Mouse (Mus musculus) olfactory bulb, adult 2 months (tissue): ENCODE results near the gene Rsrc1. TPM values are rescaled to one million over a fixed set of nuclear protein-coding genes. Genes with fewer than 3 reads are reported as not detected.

Experiments used
- H3K27ac ChIP-seq: fragments of 200-500 bp; 2 replicates; pipeline ENCODE4 v1.5.1; 2012; ENCODE audit warnings: low read depth, low read length; ENCODE audit not compliant: insufficient read depth
- H3K4me1 ChIP-seq: fragments of 200-500 bp; 2 replicates; pipeline ENCODE4 v1.6.1; 2012; ENCODE audit warnings: low read length; ENCODE audit not compliant: control insufficient read depth, insufficient read depth
- H3K4me3 ChIP-seq: fragments of 200-500 bp; 2 replicates; pipeline ENCODE4 v1.5.1; 2012; ENCODE audit warnings: mild to moderate bottlenecking, low read depth, low read length, moderate library complexity; ENCODE audit not compliant: insufficient read depth
- CTCF ChIP-seq: fragments of 200-500 bp; IDR thresholded peaks from 2 replicates; pipeline ENCODE4 v1.5.1; 2012; ENCODE audit warnings: low read depth, mild to moderate bottlenecking, low read length, moderate library complexity; ENCODE audit not compliant: insufficient read depth
- POLR2A ChIP-seq: fragments of 200-500 bp; IDR thresholded peaks from 2 replicates; pipeline ENCODE4 v1.6.1; 2012; ENCODE audit warnings: mild to moderate bottlenecking, low read depth, low read length, moderate library complexity; ENCODE audit not compliant: insufficient read depth
- WGBS: fragments of 180-500 bp; shearing (Covaris S2); methylation state at CpG from one replicate; pipeline ENCODE4 v1.1.7; 2018; 5-methylcytosine and 5-hydroxymethylcytosine counted together
- polyA plus RNA-seq: library from polyadenylated mRNA; stranded (reverse); fragments of >200 nt; gene quantifications from 2 replicates; pipeline ENCODE4 v1.2.4, GENCODE M21; 2012; ENCODE audit warnings: low replicate concordance; ENCODE audit not compliant: missing spikeins, insufficient read depth, insufficient read length

Gene Rsrc1
- polyA plus RNA-seq = not detected in 2 replicates

DNA sequence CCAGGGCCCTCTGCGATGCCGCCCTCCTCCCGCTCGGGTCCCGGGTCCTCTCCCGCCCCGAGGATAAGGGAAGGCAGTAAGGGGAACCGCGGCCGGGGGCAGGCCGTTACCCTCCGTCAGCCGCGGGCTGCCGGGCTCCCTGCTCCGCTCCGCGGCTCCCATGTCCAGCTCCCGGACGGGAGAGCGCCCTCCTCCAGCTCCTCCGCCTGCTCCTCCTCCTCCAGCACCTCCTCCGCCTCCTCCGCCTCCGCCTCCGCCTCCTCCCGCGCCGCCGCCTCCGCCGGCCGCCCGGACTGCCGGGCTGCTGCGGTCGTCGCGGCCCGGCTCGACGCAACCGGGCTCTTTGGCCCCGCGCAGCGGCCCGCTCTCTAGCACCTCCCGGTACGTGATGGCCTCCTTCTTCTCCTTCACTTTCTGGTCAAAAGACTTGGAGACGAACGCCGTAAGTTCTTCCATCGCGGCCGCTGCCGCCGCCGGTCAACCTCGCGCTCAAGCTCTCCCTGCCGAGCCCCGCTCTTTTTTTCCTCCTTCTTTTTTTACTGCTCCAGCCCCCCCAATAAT, at the start of gene Rsrc1:
Rsrc1 (plus strand) TSS at position 290 of the 561 bp plus-strand sequence.
- TF ChIP-seq CTCF (no peak), POLR2A (no peak)
- WGBS = 1% methylated on average over 58 of the region's 62 CpGs
- peaks cover 8% of the 10 kb centered on the region for H3K4me1 ChIP-seq
- no peak within 1 kb of the TSS for H3K27ac ChIP-seq
- peak within 1 kb of the TSS; percentile 16 for H3K4me3 ChIP-seq

DNA sequence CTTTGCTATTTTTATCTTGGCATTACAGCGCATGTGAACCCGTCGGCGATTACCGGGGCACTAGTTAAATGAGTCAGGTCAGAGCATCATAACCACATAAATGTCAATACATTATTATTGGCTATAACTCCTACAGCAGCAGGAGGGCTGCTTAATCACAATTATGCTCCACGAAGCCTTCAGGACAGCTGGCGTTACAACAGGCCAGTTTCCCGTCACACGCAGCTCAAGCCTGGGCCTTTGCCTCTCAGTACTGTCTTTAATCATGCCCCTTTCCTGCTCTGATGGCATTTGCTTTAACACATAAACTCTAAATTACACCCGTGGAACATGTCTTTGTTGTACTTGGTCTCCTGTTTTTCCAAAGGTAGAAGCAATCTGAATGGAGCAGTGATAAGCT, 41.5 kb upstream of the Rsrc1 start:
- H3K4me3 ChIP-seq = no peak overlapping the region
- 74% methylated on average over 10 of the region's 10 CpGs for WGBS
- no peak for TF ChIP-seq POLR2A
- TF ChIP-seq CTCF = no peak

DNA sequence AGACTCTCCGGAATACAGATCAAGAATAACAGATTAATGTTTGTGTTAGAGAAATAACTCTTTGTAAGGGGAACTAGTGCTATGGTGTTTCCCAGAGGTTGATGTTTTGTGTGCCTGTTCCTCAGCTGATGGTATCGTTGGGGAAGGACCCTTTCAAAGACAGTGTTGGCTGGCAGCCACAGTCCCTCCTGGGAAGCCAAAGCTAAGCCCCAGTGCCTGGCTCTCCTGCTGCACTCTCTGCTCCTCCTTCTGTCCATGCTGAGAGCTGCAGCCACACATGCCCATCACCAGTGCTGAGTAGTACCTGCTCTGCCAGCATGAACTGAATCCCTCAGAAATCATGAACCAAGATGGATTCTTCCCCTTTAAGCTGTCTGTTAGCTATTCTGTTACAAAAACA, 26.1 kb upstream of the Rsrc1 start:
- Histone ChIP-seq H3K4me3 (no peak overlapping the region), H3K27ac (no peak overlapping the region), H3K4me1 (no peaks in the 10 kb centered on the region)
- no peak for TF ChIP-seq POLR2A
- TF ChIP-seq CTCF = no peak
- 51% methylated on average over 2 of the region's 2 CpGs for WGBS

More for the DNA sequence above, 41.5 kb upstream of the Rsrc1 start:
- Histone ChIP-seq H3K4me1 (no peaks in the 10 kb centered on the region), H3K27ac (no peak overlapping the region)

DNA sequence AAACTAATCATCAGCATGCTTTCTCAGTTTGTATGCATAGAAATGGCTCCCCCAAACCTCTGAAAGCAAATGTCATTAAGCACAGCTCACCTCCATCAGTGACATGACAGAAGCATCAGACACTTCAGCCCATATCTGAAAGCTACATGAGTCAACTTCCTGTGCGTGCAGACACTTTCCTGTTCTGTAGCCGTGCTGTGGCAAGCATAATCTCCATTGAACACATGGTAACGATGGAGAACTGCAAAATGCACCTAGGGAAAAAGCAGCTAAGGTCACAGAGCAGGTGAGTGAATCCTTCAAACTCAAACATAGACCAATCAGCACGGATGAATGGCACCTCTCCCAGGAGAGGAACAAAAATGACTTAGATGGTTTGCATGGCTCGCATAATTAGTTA, 21.2 kb upstream of the Rsrc1 start:
- H3K27ac ChIP-seq = no peak overlapping the region
- no peaks in the 10 kb centered on the region for H3K4me1 ChIP-seq
- no peak overlapping the region for H3K4me3 ChIP-seq
- TF ChIP-seq POLR2A (no peak), CTCF (no peak)
- WGBS = 77% methylated on average over 5 of the region's 5 CpGs

DNA sequence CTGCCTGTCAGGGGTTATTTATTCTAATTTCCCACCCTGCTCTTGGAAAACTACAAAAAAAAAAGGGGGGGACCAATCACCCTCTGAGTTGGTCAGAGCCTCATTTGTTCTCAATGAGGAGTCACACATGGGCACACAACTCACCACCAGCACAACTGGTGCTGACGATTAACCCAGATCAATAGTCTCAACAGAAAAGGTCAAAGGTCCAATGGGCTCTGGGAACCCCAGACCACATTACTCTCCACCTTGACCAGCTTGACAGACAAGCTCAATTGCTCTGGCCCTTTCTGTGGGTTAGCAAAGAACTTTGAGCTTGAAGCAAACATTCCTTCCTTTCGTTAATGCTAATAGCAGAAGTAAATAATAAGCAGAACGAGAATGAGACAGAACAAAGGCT, 16.3 kb upstream of the Rsrc1 start:
- Histone ChIP-seq H3K27ac (no peak overlapping the region), H3K4me3 (no peak overlapping the region), H3K4me1 (no peaks in the 10 kb centered on the region)
- WGBS = 53% methylated on average over 3 of the region's 3 CpGs
- TF ChIP-seq POLR2A (no peak), CTCF (no peak)

DNA sequence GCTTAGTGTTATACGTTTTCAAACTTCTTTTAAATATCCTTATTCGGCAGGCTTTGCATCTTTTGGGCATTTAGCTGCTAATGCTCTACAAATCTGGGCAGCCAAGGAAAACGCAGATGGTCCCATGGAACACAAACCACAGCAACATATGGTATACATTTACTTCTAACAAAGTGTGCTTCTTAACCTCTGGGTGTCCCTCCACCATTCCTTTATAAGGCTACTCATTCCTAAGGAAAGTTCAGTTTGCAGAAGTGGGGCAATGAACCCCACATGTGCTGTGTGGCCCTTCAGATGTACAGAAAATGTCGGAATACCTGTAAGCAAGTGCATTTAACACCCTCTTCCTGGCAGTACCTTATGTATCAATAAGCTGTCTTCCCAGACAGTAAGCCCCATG, 13.7 kb upstream of the Rsrc1 start:
- WGBS = 75% methylated on average over 4 of the region's 4 CpGs
- Histone ChIP-seq H3K27ac (no peak overlapping the region), H3K4me1 (no peaks in the 10 kb centered on the region), H3K4me3 (no peak overlapping the region)
- TF ChIP-seq POLR2A (no peak), CTCF (no peak)

DNA sequence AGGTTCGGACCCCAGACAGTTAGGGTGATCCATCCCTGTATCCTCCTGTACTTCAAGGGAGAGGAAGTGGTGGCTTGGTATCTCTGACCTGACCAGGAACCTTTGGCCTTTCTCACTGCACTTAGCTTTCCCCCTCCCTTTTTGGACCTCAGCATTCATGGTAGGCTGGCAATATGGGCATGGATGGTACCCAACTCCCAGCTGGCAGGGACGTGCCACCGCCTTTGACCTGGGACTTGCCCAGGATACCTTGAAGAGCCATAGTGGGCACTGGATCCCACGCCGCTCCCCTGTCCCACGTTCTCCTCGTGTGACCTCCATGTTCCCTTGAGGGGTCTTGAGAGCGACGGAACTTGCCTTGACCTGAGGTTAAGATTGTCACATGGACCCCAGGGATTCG, 10.9 kb upstream of the Rsrc1 start:
- Histone ChIP-seq H3K4me1 (peaks cover 6% of the 10 kb centered on the region; the same call in 1 of the 2 replicates), H3K27ac (no peak overlapping the region), H3K4me3 (no peak overlapping the region)
- 5% methylated on average over 10 of the region's 10 CpGs for WGBS
- TF ChIP-seq POLR2A = no peak
- no peak for TF ChIP-seq CTCF

DNA sequence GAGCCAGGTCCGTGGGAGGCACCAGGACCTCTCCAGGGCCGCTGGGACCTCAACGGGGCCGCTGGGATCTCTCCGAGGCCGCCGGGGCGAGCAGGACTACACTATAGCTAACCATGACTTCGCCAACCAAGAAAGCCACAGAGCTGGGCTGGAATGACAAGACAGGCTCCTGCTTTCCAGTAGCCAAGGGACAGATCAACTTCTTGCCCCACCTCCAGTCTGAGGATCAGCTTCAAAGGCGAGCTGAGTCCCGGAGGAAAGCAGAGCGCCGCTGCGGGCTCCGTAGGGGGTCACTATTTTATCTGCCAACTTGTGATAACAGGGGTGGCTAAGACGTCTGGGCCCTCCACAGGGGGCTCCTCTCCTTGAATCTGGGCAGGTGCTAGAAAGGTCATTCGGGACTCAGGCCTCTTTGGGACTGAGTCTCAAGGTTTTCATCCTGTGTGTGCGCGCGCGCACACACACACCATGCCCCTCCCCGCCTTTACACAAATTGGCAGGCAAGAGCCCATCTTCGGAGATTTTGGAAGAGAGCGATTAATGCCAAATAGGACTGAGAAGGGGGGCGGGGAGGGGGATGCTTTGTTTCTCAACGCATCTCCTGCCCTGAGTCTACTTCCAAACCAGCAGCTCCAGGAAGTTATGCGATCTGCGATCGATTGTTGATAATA, 10.4 kb upstream of the Rsrc1 start:
- no peak overlapping the region for H3K27ac ChIP-seq
- 4% methylated on average over 29 of the region's 29 CpGs for WGBS
- peaks cover 6% of the 10 kb centered on the region; the same call in 1 of the 2 replicates for H3K4me1 ChIP-seq
- no peak overlapping the region for H3K4me3 ChIP-seq
- TF ChIP-seq POLR2A (no peak), CTCF (no peak)

DNA sequence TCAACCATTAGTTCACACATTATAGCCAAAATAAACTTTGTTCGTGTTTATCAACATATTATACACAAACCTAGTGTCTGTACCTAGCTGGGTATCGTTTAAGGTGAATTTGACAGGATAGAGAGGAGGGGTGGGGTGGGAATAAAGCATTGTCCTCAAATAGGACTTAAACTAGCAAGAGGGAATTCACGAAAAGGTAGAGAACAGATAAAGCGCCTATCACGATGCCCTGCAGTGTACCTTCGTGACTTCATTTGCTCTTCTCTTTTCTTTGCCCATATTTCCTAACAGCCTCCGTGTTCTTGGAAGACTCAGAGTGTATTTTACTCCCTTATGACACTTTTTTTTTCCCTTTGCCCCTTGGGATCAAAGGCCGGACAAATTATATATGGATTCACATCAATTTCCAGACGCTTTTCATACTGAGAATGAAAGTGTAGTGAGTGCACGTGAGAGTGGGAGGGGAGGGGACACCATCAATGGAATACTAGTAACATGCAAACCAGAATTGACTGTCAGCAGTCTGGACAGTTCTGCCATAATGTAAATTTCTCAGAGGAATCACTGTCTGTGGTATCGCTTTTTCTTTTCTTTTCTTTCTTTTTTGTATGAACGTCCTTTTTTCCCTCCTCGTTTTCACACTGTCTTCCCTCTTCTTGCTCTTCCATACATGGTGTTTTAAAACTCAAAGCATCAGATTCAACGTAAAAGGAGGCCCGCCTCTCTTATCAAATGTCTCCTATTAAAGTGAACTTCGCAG, 8.8 kb upstream of the Rsrc1 start:
- H3K4me3 ChIP-seq = no peak overlapping the region
- no peak overlapping the region for H3K27ac ChIP-seq
- no peak for TF ChIP-seq POLR2A
- no peak for TF ChIP-seq CTCF
- 11% methylated on average over 16 of the region's 16 CpGs for WGBS
- H3K4me1 ChIP-seq = peaks cover 6% of the 10 kb centered on the region; the same call in 1 of the 2 replicates
